Mouse (Mus musculus) testis, adult 2 months (tissue): ENCODE measurements around the gene Ruvbl2.

Source experiments
- CTCF ChIP-seq: fragments of 200-500 bp; IDR thresholded peaks from 2 replicates; pipeline ENCODE4 v1.5.1; 2012; ENCODE audit warnings: low read depth, mild to moderate bottlenecking, inconsistent platforms, low read length, moderate library complexity; ENCODE audit not compliant: control insufficient read depth, insufficient read depth, insufficient replicate concordance
- POLR2A ChIP-seq: fragments of 200-500 bp; IDR thresholded peaks from 2 replicates; pipeline ENCODE4 v1.6.1; 2012; ENCODE audit warnings: low read depth, mild to moderate bottlenecking, inconsistent platforms, low read length, moderate library complexity; ENCODE audit not compliant: control insufficient read depth

- TF ChIP-seq CTCF, result no peak
- no peak for TF ChIP-seq POLR2A
Observed at GRCm38 (mm10) chr7:45449974-45450373, 12.1 kb upstream of the Ruvbl2 start.
